Mouse (Mus musculus) lung, postnatal 10 days (tissue): ENCODE data around the gene Arid1b.
"Not testable (repeated sequence)": the region's sequence is repeated elsewhere in the genome, so short reads cannot be mapped to it uniquely, and the experiment has no call there.

ENCODE experiments used
- DNase-seq: peaks from one replicate; pipeline ENCODE4 v3.0.0; 2021

The Arid1b gene

DNA sequence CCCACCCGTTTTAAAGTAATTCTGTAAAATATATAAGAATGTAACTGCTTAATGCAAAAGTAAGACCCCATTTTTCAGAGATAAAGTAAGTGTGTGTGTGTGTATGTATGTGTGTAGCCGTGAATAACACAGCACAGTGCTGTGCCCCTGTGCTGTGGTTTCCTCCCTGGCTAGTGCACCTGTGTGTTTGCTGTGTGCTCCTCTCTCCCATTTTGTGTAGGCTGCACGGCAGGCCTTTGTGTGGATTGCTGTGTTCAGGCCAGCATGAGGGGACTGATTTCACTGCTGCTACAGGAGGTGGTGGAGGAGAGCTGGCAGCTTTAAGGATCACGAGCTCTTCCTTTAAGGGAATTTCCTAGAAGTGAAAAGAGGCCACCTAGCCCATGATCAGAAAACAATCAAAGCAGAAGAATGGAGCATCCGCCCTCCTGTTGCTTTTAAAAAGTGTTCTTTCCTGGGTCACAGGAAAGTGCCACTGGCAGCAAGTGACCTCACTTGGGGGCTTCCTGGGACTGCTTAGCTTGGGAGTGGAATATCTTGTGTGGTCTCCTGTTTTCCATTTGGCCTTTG, 66.5 kb downstream of the Arid1b start:
- no peak for DNase-seq

DNA sequence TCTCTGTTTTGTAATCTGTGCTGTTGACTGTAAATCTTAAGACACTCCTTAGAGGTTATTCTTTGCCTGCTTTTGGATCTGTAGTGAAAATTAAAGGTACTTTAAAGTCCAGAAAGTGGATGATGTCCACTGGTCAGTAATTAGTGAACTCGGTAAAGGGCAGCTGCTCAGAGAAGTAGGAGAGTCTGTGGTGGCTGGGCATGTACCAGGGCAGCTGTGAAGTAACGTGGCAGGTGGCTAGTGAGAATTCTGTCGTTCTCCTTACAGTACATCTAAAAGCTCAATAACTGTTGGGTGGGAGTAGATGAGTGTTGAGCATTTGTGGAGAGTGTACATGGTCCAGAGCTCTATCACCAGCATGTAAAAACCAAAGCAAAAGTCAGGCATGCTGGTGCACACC, 67.1 kb downstream of the Arid1b start:
- no peak for DNase-seq

DNA sequence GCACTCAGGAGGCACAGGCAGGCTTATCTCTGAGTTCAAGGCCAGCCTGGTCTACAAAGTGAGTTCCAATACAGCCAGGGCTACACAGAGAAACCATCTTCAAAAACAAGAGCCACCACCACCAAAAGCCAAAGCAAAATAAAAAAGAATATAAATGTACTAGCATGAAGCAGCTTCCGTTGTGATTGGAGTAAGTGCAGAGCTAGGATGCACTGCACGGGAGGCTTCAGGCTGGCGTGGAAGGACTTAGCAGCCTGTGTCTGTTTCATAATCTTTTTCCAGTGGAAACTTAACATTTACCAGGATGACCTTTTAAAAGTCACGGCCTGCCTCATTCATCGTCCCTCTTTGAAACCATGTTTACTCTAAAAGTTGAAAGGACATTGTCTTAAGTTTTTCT, 67.5 kb downstream of the Arid1b start:
- DNase-seq = no peak

DNA sequence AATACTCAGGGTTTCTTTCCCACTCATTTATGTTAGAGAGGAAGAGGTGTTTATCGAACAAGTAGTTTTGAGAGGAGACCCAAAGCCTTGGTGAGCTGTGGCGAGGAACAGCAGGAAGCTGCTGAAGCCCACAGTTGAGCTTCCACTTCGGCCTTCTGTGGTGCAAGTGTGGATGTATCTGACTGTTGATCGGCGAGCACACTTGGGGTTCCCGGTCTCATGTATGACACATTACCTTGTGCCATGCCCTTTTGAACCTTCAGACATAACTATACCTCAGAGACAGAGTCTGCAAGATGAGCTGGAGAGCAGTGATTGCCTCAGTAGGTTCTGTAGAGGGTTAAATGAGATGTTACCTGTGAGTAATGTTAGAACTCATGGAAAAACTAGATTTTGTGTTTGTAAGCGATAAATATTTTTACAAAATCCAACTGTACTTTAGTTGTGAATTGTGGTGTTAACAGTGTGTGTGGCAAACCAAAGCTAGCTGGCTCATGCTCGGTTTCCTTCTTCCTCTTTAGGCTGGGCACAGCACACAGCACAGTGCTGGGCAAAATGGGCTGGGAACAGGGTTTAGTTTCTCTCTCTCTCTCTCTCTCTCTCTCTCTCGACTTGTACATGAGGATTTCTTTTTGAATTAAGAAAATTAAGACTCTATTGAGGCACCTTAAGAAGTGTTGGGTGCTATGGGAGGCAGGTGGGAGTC, 69.5 kb downstream of the Arid1b start:
- no peak for DNase-seq

DNA sequence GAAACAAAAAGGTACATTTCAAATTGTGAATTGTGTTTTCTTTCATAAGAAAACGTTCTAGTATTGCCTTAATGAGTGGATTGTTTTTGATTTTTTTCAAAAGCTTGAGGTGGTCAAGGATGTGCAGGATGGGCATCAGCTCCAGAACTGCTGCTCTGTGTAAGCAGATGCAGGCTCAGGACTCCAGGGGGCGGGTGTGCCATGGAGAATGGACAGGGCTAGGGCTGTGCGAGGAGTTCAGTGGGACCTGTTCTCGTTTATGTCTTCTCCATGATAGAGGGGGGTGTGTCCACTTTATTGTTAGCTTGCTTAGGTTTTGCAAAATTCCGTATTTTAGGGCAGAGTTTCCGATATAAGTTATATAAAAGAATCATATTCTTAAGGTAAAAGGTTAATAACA, 70.6 kb downstream of the Arid1b start:
- DNase-seq = no peak

DNA sequence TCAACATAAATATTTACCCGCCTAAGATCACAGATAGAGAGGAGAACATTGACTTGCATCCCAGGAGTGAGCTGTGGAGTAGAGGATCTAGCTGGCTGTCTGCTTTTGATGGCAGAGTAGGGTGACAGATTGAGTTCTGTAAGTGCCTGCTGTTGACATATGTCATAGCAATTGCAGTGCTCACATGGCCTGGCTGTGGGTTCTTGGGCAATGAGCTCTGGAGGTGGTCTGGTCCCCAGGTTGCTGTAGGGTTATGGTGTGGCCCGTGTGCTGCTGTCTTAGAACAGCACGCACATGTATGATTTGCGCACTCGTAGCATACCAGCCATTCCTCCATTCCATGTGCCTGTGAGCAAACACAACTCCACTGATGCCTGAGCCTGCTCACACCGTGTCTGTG, 71.1 kb downstream of the Arid1b start:
- DNase-seq = no peak

DNA sequence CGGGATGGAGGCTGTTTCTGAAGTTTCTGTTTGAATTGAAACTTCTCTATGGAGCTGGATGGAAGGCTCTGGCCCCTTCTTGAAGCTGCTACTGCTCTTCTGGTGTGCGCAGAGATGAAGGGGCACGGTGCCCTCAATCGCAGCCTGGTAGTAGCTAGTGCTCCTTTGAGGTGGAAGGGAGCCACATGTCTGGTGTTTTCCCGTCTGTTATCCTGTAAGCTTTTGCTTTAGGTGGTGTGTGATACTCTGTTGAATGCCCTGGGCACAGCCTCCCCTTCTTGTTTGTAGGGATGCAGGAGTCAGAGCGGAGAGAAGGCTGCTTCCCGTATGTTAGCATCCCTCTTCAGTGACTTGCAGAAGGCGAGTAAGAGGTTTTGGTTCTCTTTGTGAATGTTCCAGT, 72.7 kb downstream of the Arid1b start:
- no peak for DNase-seq

DNA sequence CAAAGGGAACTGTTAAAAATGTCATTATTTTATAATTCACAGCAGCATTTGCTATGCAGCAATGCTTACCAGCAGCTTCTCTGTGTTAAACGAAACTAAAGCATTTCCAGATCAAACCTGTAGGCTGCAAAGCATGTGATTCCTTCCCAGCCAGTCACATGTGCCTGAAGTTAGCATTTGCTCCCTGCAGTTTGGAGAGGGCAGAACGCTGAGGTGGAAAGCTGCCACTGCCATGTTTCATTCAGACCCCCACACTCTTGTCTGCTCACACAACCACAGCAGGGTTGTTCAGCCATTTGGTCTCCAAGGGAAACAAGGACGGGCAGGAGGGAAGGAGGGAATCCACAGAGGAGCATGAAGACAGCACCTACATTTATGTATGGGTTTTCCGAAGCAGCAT, 73.1 kb downstream of the Arid1b start:
- no peak for DNase-seq

DNA sequence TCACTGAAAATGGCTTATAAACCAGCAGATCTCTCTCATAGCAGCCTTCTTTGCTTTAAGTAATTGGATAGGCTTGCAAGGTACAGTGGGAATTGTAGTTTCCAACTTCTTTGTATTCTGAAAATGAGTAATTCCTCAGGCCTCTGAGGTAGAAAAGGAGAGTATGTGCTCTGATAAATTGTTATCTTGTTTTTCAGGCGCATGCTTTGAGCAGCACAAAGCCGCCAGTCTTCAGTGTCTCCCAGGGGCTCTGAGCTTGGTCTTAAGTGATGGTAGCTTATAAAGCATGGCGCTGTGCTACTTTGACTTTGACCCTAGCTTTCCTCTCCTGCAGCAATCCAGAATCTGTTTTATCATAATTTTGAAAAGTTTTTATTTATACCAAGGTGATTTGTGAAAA, 76.3 kb downstream of the Arid1b start:
- DNase-seq = no peak

DNA sequence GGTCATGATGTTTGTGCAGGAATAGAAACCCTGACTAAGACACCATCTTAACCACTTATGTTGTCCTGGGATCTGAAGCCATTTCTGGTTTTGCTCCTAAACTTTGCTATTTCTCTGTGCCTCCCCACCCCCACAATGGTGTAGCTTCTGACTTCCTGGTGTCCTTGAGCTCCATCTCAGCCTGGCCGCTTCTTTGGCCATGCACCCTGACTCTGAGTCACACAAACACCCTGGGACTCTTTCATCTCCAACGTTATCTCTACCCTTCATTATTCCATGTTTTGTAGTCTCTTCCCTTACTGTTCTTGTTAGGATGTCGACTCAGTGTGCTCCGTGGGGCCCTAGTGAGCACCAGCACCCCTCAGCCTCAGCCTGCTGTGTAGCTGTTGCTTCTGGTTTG, 78.4 kb downstream of the Arid1b start:
- no peak for DNase-seq

DNA sequence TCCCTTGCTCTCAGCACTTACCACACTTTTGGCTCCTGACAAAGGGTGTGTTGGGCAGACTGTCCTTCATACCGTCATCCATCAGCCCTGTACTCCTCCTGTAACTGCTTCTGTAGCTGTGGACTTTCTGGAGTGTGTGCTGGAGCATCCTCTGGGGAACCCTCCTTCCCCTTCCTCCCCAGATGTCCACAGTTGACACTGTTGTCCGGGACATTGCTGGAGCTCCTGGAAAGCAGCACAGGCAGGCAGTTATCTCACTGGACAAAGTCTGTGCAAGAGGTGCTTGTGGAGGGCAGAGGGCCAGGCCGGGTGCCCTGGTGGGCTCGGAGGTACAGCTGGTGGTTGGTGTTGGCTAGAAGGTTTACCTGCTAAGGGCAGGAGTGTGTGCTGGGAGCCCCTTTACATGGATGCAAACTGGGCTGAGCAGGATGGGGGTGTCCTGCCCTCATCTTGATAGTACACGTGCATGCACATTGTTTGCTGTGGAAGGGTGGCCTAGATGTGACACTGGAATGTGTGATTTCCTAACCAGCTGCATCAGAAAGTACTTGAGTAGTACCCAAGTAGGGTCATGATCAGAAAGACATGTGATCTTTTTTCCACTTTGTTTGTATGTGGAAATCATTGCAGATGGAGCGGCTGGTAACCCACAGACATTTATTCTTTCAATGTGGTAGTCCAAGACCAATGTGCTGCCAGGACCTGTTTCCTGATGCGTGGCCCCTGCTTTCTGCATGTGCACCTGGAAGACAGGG, 80.8 kb downstream of the Arid1b start:
- no peak for DNase-seq

DNA sequence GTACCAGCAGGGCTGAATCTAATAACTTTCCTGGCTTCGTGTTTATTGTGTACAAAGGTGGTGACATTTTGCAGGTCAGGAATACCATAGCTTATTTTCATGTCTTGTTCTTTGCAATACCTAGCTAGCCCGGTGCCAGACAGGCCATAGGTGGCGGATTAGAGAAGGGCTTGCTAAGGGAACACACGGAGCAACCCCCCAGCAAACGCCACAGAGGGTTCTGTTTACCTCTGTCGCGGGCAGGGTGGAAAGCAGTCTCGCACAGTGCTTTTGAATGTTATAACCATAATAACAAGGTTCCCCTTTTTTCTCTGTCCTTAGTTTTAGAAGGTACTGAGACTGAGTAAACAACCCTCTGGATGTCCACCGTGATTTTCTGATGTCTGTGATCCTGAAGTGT, 83.9 kb downstream of the Arid1b start:
- DNase-seq = no peak

DNA sequence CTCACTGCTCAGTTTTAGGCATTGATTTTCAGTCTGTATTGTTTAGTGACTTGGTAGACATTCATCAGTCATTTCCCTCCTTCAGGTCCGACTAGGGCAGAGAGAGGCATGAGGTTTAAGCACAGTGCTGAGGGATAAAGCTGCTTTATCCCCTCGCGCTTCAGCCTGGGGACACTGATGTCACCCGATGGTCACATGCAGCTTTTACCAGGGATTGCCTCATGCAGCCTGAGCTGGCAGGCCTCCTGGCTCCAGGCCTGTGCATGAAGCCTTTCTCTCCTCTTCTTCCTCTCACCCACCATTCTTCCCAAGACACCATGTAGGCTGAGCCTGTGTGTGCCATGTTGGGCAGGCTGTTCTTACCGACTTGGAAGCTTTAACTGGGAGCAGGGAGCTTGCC, 84.4 kb downstream of the Arid1b start:
- no peak for DNase-seq

DNA sequence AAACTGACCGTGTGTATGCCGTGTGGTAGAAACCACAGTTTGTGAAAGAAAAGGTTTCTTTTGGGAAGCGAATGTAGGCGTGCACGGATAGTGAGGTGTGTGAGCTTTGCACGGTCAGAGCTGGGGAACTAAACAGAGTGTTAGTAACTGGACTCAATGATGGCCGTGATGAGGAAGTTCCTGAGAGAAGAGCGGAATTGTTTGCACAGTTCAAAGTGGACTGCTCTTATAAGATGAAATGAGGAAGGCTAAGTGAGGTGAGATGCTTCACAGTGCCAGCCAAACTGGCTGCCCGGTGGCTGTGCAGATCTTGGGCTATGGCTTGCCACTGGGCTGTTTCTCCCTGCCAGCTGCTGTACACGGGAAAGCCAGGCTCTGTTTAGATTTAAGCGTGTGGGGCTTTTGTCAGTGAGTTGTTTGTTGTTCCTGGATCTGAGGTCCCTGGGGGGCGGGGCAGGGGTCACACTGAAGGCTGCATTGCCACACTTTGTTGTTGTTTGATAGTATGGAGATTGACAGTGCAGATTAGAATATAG, 86.8 kb downstream of the Arid1b start:
- DNase-seq = no peak

DNA sequence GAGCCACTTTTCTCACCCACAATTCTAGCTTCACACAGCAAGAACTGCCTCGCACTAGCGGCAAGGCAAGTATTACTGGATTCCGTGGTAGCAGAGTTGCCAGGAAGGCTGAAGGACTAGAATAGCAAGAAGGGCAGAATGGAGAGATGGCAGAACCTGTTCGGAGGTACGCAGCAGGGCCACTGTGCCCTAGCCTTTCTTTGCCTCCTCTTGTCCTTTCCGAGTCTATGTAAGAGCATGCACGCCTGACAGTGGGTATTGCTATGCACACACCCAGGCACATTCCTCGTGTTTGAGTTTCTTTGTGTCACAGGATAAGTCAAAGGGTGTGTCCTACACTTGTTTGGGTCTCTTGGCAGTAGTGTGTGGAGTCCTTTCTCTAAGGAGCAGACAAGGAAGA, 88.1 kb downstream of the Arid1b start:
- no peak for DNase-seq

DNA sequence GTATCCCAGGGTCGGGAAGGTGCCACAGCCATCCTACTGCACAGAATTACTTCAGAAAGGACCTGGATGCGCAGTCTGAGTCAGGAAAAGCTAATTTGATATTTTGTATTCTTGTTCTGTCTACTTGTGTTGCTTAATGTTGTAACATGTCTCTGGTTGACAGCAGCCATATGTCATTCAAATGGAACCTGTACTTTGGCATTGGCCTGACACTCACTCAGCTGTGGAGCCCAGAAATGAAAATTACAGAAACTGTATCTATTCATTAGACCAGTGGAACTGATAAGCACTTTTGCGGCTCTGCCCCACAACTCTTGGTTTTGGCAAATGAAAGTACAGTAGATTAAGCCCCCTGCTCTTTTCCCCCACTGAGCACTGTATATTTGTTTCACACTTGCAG, 89.4 kb downstream of the Arid1b start:
- DNase-seq = no peak

DNA sequence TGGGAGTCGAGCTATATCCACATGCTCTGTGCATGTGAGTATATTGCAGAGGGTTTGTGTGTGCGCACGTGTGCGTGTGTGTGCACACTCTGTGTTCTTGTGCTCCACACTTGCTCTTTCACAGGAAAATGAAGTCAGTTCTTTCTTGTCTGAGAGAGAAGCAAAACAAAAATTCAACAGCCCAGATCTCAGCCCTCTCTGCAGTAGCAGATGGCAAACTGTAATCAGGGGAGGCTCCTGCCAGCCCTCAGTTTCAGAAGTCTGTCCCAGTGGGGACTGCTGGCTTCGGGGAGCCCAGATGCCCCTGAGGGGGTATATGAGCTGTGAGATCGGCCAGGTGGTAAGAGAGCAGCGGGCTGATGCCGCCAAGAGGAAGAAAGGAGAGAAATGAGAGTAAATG, 90.0 kb downstream of the Arid1b start:
- no peak for DNase-seq

DNA sequence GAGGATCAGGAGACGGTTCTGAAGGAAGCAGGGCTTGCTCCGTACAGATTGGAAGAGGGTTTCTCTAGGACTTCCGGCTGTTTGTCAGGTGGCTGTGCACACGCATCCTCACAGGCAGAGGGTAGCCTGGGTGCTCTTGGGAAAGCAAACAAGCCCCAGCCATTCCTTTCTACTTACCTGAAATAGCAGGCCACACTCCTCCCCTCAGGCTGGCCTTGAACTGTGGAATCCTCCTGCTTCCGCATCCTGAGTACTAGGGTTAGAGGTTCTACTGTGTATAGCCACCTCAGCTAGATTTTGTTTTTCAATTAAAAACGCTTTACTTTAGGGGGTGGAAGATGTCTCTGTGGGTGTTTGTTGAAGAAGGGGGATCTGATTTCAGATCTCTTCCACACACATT, 90.9 kb downstream of the Arid1b start:
- no peak for DNase-seq

DNA sequence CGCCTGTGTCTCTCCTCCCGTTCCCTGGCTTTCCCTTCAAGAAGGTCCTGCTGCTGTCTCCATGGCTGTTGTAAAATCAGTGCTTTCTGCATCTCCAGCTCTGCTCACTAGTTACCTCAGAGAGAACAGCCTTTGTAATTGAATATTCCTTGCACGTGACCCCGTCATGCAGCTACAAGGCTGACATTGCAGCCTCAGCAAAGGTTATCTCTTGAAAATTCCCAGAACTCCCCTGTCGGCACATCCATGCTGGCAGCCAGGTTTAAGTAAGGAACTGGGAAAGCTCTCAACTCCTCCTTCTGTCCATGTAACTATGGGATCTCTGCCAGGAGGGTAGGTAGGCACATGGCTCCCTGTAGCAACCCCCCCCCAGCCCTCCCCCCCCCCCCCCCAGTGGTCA, 91.8 kb downstream of the Arid1b start:
- no peak for DNase-seq

DNA sequence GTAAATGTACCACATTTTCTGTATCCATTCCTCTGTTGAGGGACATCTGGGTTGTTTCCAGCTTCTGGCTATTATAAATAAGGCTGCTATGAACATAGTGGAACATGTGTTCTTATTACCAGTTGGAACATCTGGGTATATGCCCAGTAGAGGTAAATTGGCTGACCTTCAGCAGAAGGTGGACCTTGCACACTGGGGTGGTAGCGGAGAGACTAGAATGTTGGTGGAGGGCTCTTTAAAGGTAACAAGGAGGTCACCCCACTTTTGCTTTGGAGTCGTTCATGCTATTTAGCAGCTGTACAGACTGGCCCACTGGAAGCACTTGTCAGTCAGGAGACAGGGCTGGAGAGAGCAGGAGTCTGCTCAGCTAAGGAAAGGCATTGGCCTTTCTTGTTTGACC, 94.1 kb downstream of the Arid1b start:
- not testable (repeated sequence) for DNase-seq

DNA sequence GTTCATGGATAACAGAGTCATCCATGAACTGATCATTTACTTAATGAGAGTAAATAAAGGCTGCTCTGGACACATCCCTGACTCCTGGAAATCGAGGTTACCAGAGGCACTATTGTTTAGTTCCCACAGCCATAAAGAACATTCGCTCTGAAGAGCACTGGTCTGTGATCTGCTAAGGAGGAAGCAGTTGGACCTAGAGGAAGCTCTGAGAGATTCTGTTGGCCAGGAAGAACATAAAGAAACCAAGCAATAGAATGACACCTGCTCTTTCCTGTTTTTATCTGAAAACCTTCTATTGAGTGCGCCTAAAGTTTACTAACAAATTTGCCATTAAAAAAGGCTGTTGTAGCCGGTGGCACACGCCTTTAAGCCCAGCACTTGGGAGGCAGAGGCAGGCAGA, 94.7 kb downstream of the Arid1b start:
- no peak for DNase-seq

DNA sequence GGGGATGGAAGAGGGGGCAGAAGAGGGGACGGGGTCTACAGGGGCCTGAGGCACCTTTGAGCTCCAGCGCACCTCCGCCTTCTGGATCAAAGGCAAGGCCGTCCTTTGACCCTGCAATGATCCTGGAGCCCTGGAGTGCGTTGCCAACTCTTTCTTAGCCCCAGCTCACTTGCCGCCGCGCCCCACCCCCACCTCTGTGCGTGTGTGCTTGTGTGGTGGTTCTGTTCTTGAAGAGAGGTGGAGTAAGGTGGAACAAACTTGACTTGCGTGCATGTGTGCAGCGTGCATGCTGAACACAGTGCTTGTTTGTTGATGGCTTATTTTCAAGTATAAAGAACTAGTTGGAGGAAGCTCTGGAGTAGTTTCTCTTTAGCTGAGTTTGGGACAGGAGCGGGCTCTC, 95.4 kb downstream of the Arid1b start:
- DNase-seq = no peak

DNA sequence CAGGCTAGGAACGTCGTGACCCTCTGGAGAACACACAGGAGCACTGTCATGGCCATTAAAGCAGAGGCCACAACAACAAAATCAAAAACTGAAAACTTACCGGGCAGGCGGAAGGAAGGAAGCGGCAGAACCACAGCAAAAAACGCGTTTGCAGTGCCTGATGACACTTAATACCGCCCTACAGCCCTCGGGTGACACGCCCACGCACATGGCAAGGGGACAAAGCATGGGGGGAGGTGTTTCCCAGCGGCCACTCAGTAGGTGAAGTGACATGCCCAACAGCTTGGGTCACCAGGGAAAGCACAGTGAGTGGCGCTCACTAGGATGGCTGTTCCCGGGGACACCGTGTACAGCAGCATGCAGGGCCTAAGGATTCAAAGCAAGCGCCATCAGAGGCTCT, 97.4 kb downstream of the Arid1b start:
- DNase-seq = no peak

DNA sequence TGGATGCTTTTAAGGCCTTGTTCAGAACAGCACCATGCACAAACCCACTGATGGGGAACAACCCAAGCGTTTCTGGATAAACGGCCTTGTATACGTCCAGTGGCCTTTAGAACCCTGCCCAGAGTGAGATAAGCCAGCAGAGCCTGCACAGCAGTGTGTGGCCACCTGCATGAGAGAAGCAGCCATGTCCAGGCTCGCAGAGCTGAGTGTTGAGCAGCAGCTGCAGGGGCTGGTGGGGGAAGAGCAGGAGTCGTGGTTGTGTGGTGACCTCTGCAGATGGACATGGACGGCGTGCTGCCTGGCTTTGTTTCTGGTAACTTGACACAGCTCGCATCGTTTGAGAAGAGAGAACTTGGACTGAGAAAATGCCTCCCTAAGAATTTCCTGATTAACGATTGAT, 97.8 kb downstream of the Arid1b start:
- DNase-seq = no peak
